ENCODE assay signal across 27 mouse cellular contexts in the genomic region with DNA sequence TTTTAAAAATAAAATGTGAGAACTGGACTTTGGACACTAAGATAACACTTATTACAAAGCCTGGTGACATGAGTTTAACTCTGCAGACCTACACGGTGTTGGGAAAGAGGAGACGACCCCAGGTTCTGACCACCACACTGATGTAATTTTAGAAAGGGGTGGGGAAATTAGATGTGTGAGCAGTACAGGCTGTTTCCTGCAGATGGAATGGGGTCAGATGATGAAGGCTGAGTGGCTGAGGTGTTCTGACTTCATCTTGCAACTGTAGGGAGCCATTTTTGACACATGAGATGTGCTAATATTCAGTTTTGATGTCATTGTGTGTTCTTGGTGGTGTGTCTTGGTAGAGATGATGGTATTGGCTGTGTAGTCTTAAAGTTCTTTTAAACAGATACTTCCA.
"Had no signal": no experiment of that assay in that cellular context is flagged by ENCODE, and none has a peak within 500 bp of the region (broad histone marks: within the 10 kb centered on the region; RNA-seq: fewer than 3 reads in every experiment).

No protein-coding gene starts in this region.

- H3K27me3 ChIP-seq: embryonic facial prominence, embryonic 12.5 days; embryonic facial prominence, embryonic 13.5 days; embryonic facial prominence, embryonic 15.5 days; forebrain, embryonic 12.5 days; forebrain, embryonic 13.5 days; forebrain, embryonic 15.5 days had no signal

- H3K4me2 ChIP-seq: embryonic facial prominence, embryonic 12.5 days; embryonic facial prominence, embryonic 13.5 days; embryonic facial prominence, embryonic 15.5 days; forebrain, embryonic 12.5 days; forebrain, embryonic 13.5 days; forebrain, embryonic 15.5 days had no signal

- H3K36me3 ChIP-seq: embryonic facial prominence, embryonic 12.5 days; forebrain, embryonic 12.5 days; forebrain, embryonic 15.5 days had no signal

- H3K27ac ChIP-seq: embryonic facial prominence, embryonic 12.5 days; embryonic facial prominence, embryonic 13.5 days; embryonic facial prominence, embryonic 15.5 days; forebrain, embryonic 10.5 days; forebrain, embryonic 12.5 days; forebrain, embryonic 13.5 days; forebrain, embryonic 15.5 days; gastrocnemius, adult 2 months; heart, adult 2 months; heart, embryonic 10.5 days had no signal

- H3K9me3 ChIP-seq: embryonic facial prominence, embryonic 12.5 days; embryonic facial prominence, embryonic 13.5 days; embryonic facial prominence, embryonic 15.5 days; forebrain, embryonic 12.5 days; forebrain, embryonic 13.5 days; forebrain, embryonic 15.5 days; heart, embryonic 10.5 days had no signal

- H3K9ac ChIP-seq: embryonic facial prominence, embryonic 12.5 days; embryonic facial prominence, embryonic 13.5 days; embryonic facial prominence, embryonic 15.5 days; forebrain, embryonic 12.5 days; forebrain, embryonic 13.5 days; forebrain, embryonic 15.5 days; forebrain, postnatal 0 days had no signal

- H3K4me3 ChIP-seq: embryonic facial prominence, embryonic 12.5 days; embryonic facial prominence, embryonic 13.5 days; embryonic facial prominence, embryonic 15.5 days; erythroblast, embryonic 14.5 days; forebrain, embryonic 10.5 days; forebrain, embryonic 12.5 days; forebrain, embryonic 13.5 days; forebrain, embryonic 15.5 days; gastrocnemius, adult 2 months; heart, adult 2 months; heart, embryonic 10.5 days had no signal

- DNase-seq: cerebellum, adult 9-10 months; cerebellum, adult 9-11 months; cerebellum, postnatal 10 days; cerebellum, postnatal 14 days; cerebellum, postnatal 25 days; cerebellum, postnatal 36 days; embryo, embryonic 11 days; forebrain, postnatal 0 days; gastrocnemius, adult 2 months; gastrocnemius, postnatal 10 days; gastrocnemius, postnatal 14 days; gastrocnemius, postnatal 25 days; gastrocnemius, postnatal 36 days; heart, adult 11 months; heart, adult 18-20 months; heart, adult 2 months had no signal

- ATAC-seq: forebrain, embryonic 13.5 days; forebrain, embryonic 14.5 days; forebrain, embryonic 15.5 days; forebrain, embryonic 16.5 days; forebrain, postnatal 0 days had no signal

- H3K4me1 ChIP-seq: embryonic facial prominence, embryonic 12.5 days; embryonic facial prominence, embryonic 13.5 days; embryonic facial prominence, embryonic 15.5 days; forebrain, embryonic 15.5 days had no signal
